Mouse (Mus musculus): ENCODE results near the gene Drap1. TPM values are rescaled to one million over a fixed set of nuclear protein-coding genes. Genes with fewer than 3 reads are reported as not detected.
A peak's percentile ranks its signal among the peaks of the same experiment; 100 is the strongest.
"Not testable (repeated sequence)": the region's sequence is repeated elsewhere in the genome, so short reads cannot be mapped to it uniquely, and the experiment has no call there.

The Drap1 gene
- polyA plus RNA-seq, 1 experiment from 2014 or later, result 191 TPM

DNA sequence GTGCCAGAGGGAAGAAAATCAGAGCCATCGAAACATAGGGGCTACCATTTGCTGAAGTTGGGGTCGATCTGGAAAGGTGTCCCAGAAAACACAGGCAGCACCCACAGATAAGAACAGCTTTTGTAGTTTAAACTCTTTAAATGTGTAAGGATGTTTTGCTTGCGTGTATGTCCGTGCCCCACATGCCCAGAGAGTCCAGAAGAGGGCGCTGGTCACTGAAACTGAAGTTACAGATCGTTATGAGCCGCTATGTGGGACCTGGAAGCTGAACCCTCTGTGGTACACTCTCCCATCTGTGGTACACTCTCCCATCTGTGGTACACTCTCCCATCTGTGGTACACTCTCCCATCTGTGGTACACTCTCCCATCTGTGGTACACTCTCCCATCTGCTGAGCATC lies 17.6 kb downstream of the Drap1 start:
- peaks cover 13% of the 10 kb centered on the region for H3K4me1 ChIP-seq (ENCODE audit: control insufficient read depth, insufficient read depth, low read length)
- H3K27me3 ChIP-seq (replicated peaks; ENCODE audit: control insufficient read depth, insufficient read depth, low read length), result no peaks in the 10 kb centered on the region
- peak overlapping the region; percentile 82 for H3K9ac ChIP-seq (ENCODE audit: low read depth, low read length)
- H3K4me2 ChIP-seq (ENCODE audit: low read depth, low read length), result peak overlapping the region; percentile 81
- peak overlapping the region; percentile 64 for H3K4me3 ChIP-seq (ENCODE audit: low read depth, low read length)
- DNase-seq (ENCODE audit: low spot score) (peak; percentile 87), ATAC-seq (ENCODE audit: low read depth) (peak; percentile 63)
- H3K27ac ChIP-seq (replicated peaks; ENCODE audit: low read depth, low read length), result peak overlapping the region; percentile 95
- H3K9me3 ChIP-seq (ENCODE audit: control insufficient read depth, low read length), result no peaks in the 10 kb centered on the region
- 24% methylated on average over 6 of the region's 7 CpGs for WGBS
- H3K36me3 ChIP-seq (ENCODE audit: control insufficient read depth, insufficient read depth, low read length), result no peaks in the 10 kb centered on the region

DNA sequence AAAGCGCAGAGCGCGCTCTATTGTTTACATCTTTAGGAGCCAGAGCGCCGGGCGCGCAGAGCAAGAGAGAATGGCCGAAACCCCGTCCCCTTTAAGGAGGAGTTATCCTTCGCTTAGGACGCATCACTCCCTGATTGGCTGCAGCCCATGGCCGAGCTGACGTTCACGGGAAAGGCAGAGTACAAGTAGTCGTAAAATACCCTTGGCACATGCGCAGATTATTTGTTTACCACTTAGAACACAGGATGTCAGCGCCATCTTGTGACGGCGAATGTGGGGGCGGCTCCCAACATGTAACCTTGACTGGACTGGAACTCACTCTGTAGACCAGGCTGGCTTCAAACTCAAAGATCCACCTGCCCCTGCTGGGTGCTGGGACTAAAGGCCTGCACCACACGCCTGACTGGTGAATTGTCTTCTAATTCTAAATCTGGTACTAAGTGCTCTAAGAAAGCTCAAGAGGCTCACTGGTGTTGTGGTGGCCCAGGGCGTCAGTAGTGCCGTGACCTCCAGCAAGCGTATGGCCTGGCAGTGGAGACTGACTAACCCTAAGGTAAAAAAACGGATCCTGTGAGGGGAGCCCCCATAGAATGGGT lies 18.1 kb downstream of the Drap1 start:
- WGBS, result 24% methylated on average over 21 of the region's 25 CpGs
- not testable (repeated sequence) for H3K27me3 ChIP-seq (replicated peaks; ENCODE audit: control insufficient read depth, insufficient read depth, low read length); H3K36me3 ChIP-seq (ENCODE audit: control insufficient read depth, insufficient read depth, low read length); H3K9me3 ChIP-seq (ENCODE audit: control insufficient read depth, low read length)
- H3K4me2 ChIP-seq (ENCODE audit: low read depth, low read length), result peak overlapping the region; percentile 81
- ATAC-seq (ENCODE audit: low read depth) (peak; percentile 85), DNase-seq (ENCODE audit: low spot score) (peak; percentile 54)
- H3K4me1 ChIP-seq (ENCODE audit: control insufficient read depth, insufficient read depth, low read length), result peaks cover 13% of the 10 kb centered on the region
- H3K4me3 ChIP-seq (ENCODE audit: low read depth, low read length), result peak overlapping the region; percentile 64
- peak overlapping the region; percentile 95 for H3K27ac ChIP-seq (replicated peaks; ENCODE audit: low read depth, low read length)
- peak overlapping the region; percentile 82 for H3K9ac ChIP-seq (ENCODE audit: low read depth, low read length)

DNA sequence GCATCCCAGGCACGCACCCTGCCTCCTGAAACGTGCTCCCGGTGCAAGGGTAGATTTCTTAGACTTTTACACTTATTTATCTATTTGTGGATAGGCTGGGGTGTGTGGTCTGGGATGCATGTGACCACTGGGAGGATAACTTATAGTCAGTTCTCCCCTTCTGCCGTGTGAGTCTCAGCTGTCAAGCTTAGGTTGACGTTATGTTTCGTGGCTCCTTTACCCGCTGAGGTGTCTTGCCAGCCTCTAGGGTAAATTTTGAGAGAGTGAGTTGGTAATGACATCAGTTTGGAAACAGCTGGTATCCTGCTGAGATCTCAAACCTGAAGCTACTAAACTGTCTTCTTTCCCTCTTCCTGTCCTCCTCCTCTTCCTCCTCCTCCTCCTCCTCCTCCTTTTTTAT lies 18.9 kb downstream of the Drap1 start:
- peak overlapping the region; percentile 70 for H3K27ac ChIP-seq (replicated peaks; ENCODE audit: low read depth, low read length)
- peak overlapping the region; percentile 58 for H3K4me2 ChIP-seq (ENCODE audit: low read depth, low read length)
- no peaks in the 10 kb centered on the region for H3K9me3 ChIP-seq (ENCODE audit: control insufficient read depth, low read length)
- H3K36me3 ChIP-seq (ENCODE audit: control insufficient read depth, insufficient read depth, low read length), result no peaks in the 10 kb centered on the region
- H3K4me3 ChIP-seq (ENCODE audit: low read depth, low read length), result peak overlapping the region; percentile 38
- H3K27me3 ChIP-seq (replicated peaks; ENCODE audit: control insufficient read depth, insufficient read depth, low read length), result no peaks in the 10 kb centered on the region
- peak overlapping the region; percentile 51 for H3K9ac ChIP-seq (ENCODE audit: low read depth, low read length)
- WGBS, result 27% methylated on average over 7 of the region's 7 CpGs
- DNase-seq (ENCODE audit: low spot score) (no peak), ATAC-seq (ENCODE audit: low read depth) (no peak)
- peaks cover 13% of the 10 kb centered on the region for H3K4me1 ChIP-seq (ENCODE audit: control insufficient read depth, insufficient read depth, low read length)

- H3K4me1 ChIP-seq (ENCODE audit: control insufficient read depth, insufficient read depth, low read length), result peaks cover 4% of the 10 kb centered on the region
- DNase-seq (ENCODE audit: low spot score) (no peak), ATAC-seq (ENCODE audit: low read depth) (no peak)
- no peak within 1 kb of the TSS for H3K4me2 ChIP-seq (ENCODE audit: low read depth, low read length)
- no peak within 1 kb of the TSS for H3K4me3 ChIP-seq (ENCODE audit: low read depth, low read length)
- 69% methylated on average over 8 of the region's 8 CpGs for WGBS
- no peak within 1 kb of the TSS for H3K27ac ChIP-seq (replicated peaks; ENCODE audit: low read depth, low read length)
- H3K36me3 ChIP-seq (ENCODE audit: control insufficient read depth, insufficient read depth, low read length), result no peaks in the 10 kb centered on the region
- no peak within 1 kb of the TSS for H3K9ac ChIP-seq (ENCODE audit: low read depth, low read length)
- no peaks in the 10 kb centered on the region for H3K9me3 ChIP-seq (ENCODE audit: control insufficient read depth, low read length)
- no peaks in the 10 kb centered on the region for H3K27me3 ChIP-seq (replicated peaks; ENCODE audit: control insufficient read depth, insufficient read depth, low read length)
Observed at GRCm38 (mm10) chr19:5402293-5402692, 22.5 kb downstream of the Drap1 start, which contains the start of gene Tsga10ip. Tsga10ip (minus strand) TSS chr19:5402526.

- not testable (repeated sequence) for ATAC-seq (ENCODE audit: low read depth); DNase-seq (ENCODE audit: low spot score); H3K27ac ChIP-seq (replicated peaks; ENCODE audit: low read depth, low read length); H3K27me3 ChIP-seq (replicated peaks; ENCODE audit: control insufficient read depth, insufficient read depth, low read length); H3K9ac ChIP-seq (ENCODE audit: low read depth, low read length); H3K4me3 ChIP-seq (ENCODE audit: low read depth, low read length); H3K4me1 ChIP-seq (ENCODE audit: control insufficient read depth, insufficient read depth, low read length); H3K9me3 ChIP-seq (ENCODE audit: control insufficient read depth, low read length); H3K4me2 ChIP-seq (ENCODE audit: low read depth, low read length); H3K36me3 ChIP-seq (ENCODE audit: control insufficient read depth, insufficient read depth, low read length)
- WGBS, result 69% methylated on average over 4 of the region's 4 CpGs
Observed at GRCm38 (mm10) chr19:5401073-5401472, 23.7 kb downstream of the Drap1 start.

GRCm38 (mm10) chr19:5395371-5395770 lies 29.4 kb downstream of the Drap1 start:
- Histone ChIP-seq H3K4me1 (ENCODE audit: control insufficient read depth, insufficient read depth, low read length) (no peaks in the 10 kb centered on the region), H3K27ac (replicated peaks; ENCODE audit: low read depth, low read length) (no peak overlapping the region), H3K36me3 (ENCODE audit: control insufficient read depth, insufficient read depth, low read length) (no peaks in the 10 kb centered on the region), H3K27me3 (replicated peaks; ENCODE audit: control insufficient read depth, insufficient read depth, low read length) (no peaks in the 10 kb centered on the region), H3K9ac (ENCODE audit: low read depth, low read length) (no peak overlapping the region), H3K4me2 (ENCODE audit: low read depth, low read length) (no peak overlapping the region), H3K9me3 (ENCODE audit: control insufficient read depth, low read length) (no peaks in the 10 kb centered on the region), H3K4me3 (ENCODE audit: low read depth, low read length) (no peak overlapping the region)
- DNase-seq (ENCODE audit: low spot score) (no peak), ATAC-seq (ENCODE audit: low read depth) (no peak)
- 70% methylated on average over 4 of the region's 4 CpGs for WGBS

GRCm38 (mm10) chr19:5394168-5394567 lies 30.6 kb downstream of the Drap1 start:
- Histone ChIP-seq H3K36me3 (ENCODE audit: control insufficient read depth, insufficient read depth, low read length) (no peaks in the 10 kb centered on the region), H3K9me3 (ENCODE audit: control insufficient read depth, low read length) (no peaks in the 10 kb centered on the region), H3K9ac (ENCODE audit: low read depth, low read length) (no peak overlapping the region), H3K4me1 (ENCODE audit: control insufficient read depth, insufficient read depth, low read length) (peaks cover 11% of the 10 kb centered on the region), H3K27ac (replicated peaks; ENCODE audit: low read depth, low read length) (no peak overlapping the region), H3K4me2 (ENCODE audit: low read depth, low read length) (no peak overlapping the region), H3K27me3 (replicated peaks; ENCODE audit: control insufficient read depth, insufficient read depth, low read length) (no peaks in the 10 kb centered on the region), H3K4me3 (ENCODE audit: low read depth, low read length) (no peak overlapping the region)
- DNase-seq (ENCODE audit: low spot score) (no peak), ATAC-seq (ENCODE audit: low read depth) (no peak)
- WGBS, result 50% methylated on average over 10 of the region's 10 CpGs

DNA sequence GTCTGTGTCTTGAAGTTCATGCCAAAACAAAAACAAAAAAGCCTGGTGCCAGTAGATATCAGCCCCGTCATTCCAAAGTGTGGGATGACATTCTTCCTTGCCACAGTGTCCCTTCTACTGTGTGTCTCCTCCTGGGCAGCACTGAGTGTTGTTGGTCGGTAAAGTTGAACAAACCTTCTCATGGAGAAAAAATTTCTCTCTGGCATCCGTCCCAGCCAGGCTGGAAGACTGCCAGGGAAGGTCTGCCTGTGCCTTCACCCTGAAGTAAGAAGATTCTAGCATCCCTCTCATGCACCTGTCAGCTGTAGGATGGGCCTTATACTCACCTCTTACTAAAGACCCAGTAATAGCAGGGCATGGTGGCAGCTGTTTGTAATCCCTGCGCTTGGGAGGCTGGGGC lies 31.9 kb downstream of the Drap1 start:
- Histone ChIP-seq H3K36me3 (ENCODE audit: control insufficient read depth, insufficient read depth, low read length) (no peaks in the 10 kb centered on the region), H3K4me3 (ENCODE audit: low read depth, low read length) (no peak overlapping the region), H3K4me2 (ENCODE audit: low read depth, low read length) (no peak overlapping the region), H3K9ac (ENCODE audit: low read depth, low read length) (no peak overlapping the region), H3K9me3 (ENCODE audit: control insufficient read depth, low read length) (no peaks in the 10 kb centered on the region), H3K27ac (replicated peaks; ENCODE audit: low read depth, low read length) (0 out of 2 replicates have a peak overlapping the region, but pooled peaks have one; percentile 3), H3K4me1 (ENCODE audit: control insufficient read depth, insufficient read depth, low read length) (peaks cover 12% of the 10 kb centered on the region), H3K27me3 (replicated peaks; ENCODE audit: control insufficient read depth, insufficient read depth, low read length) (peaks cover 4% of the 10 kb centered on the region)
- 50% methylated on average over 4 of the region's 4 CpGs for WGBS
- ATAC-seq (ENCODE audit: low read depth) (no peak), DNase-seq (ENCODE audit: low spot score) (peak; percentile 47)

DNA sequence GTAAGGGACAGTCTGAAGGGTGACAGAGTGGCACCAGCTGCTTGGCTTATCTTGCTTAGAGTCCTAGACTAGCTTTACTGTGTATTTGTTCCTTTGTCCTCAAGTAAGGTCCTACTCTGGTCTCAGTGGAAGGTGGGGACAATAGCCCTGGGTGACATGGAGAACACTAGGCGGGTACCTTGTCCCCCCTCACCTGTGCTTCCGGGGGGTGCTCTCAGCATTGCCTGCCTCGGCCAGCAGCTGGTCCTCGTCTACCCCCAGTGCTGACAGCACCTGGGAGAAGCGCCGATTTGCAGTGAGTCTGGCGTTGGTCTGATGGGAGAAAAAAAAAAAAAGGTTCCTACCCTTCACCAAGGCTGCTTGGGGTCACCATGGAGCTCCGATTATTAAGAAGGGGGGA lies 34.4 kb downstream of the Drap1 start:
- H3K4me2 ChIP-seq (ENCODE audit: low read depth, low read length), result peak overlapping the region; percentile 79
- ATAC-seq (ENCODE audit: low read depth) (no peak), DNase-seq (ENCODE audit: low spot score) (no peak)
- WGBS, result 68% methylated on average over 8 of the region's 8 CpGs
- H3K27me3 ChIP-seq (replicated peaks; ENCODE audit: control insufficient read depth, insufficient read depth, low read length), result peaks cover 4% of the 10 kb centered on the region
- H3K4me1 ChIP-seq (ENCODE audit: control insufficient read depth, insufficient read depth, low read length), result peaks cover 18% of the 10 kb centered on the region
- no peak overlapping the region for H3K27ac ChIP-seq (replicated peaks; ENCODE audit: low read depth, low read length)
- peaks cover 4% of the 10 kb centered on the region for H3K36me3 ChIP-seq (ENCODE audit: control insufficient read depth, insufficient read depth, low read length)
- H3K9me3 ChIP-seq (ENCODE audit: control insufficient read depth, low read length), result no peaks in the 10 kb centered on the region
- peak overlapping the region; percentile 91; the same call in 1 of the 2 replicates for H3K9ac ChIP-seq (ENCODE audit: low read depth, low read length)
- H3K4me3 ChIP-seq (ENCODE audit: low read depth, low read length), result peak overlapping the region; percentile 92
